Mouse (Mus musculus) embryonic facial prominence, embryonic 14.5 days (tissue): Measurements from ENCODE around the gene Pip4k2c. TPM values are rescaled to one million over a fixed set of nuclear protein-coding genes. Genes with fewer than 3 reads are reported as not detected.

Experiments used
- ATAC-seq: fragments of 200-750 bp; cut with Nextera tagmentation; 2 replicates; pipeline ENCODE4 v1.8.0; 2017; ENCODE audit warnings: low read depth, moderate number of reproducible peaks, moderate TSS enrichment
- DNase-seq: peaks from one replicate; pipeline ENCODE4 v3.0.0-alpha.2; 2015; ENCODE audit warnings: low spot score
- H3K27ac ChIP-seq: fragments of 300-500 bp; sonication (generic); replicated peaks from 2 replicates; pipeline ENCODE4 v1.5.1; 2014; ENCODE audit warnings: low read depth, mild to moderate bottlenecking, low read length, moderate library complexity
- H3K27me3 ChIP-seq: fragments of 300-500 bp; sonication (generic); replicated peaks from 2 replicates; pipeline ENCODE4 v1.6.1; 2014; ENCODE audit warnings: low read length; ENCODE audit not compliant: control insufficient read depth, insufficient read depth
- H3K36me3 ChIP-seq: fragments of 300-500 bp; sonication (generic); 2 replicates; pipeline ENCODE4 v1.6.1; 2014; ENCODE audit warnings: low read length, mixed read lengths; ENCODE audit not compliant: control insufficient read depth, insufficient read depth
- H3K4me1 ChIP-seq: fragments of 300-500 bp; sonication (generic); 2 replicates; pipeline ENCODE4 v1.6.1; 2014; ENCODE audit warnings: antibody characterized with exemption, low read length; ENCODE audit not compliant: control insufficient read depth, insufficient read depth
- H3K4me2 ChIP-seq: fragments of 300-500 bp; sonication (generic); 2 replicates; pipeline ENCODE4 v1.6.1; 2014; ENCODE audit warnings: low read depth, mild to moderate bottlenecking, low read length, moderate library complexity, mixed read lengths
- H3K4me3 ChIP-seq: fragments of 300-500 bp; sonication (generic); 2 replicates; pipeline ENCODE4 v1.5.1; 2014; ENCODE audit warnings: low read depth, mild to moderate bottlenecking, low read length
- H3K9ac ChIP-seq: fragments of 300-500 bp; sonication (generic); 2 replicates; pipeline ENCODE4 v1.6.1; 2014; ENCODE audit warnings: low read depth, mild to moderate bottlenecking, low read length, moderate library complexity, mixed read lengths
- H3K9me3 ChIP-seq: fragments of 300-500 bp; sonication (generic); 2 replicates; pipeline ENCODE4 v1.6.1; 2016; ENCODE audit warnings: low read length; ENCODE audit not compliant: control insufficient read depth
- WGBS: fragments of 180-500 bp; shearing (Covaris S2); extraction: QIAGEN DNeasy Blood & Tissue Kit; methylation state at CpG from one replicate; pipeline ENCODE4 v1.1.7; 2014; 5-methylcytosine and 5-hydroxymethylcytosine counted together
- polyA plus RNA-seq: library from polyadenylated mRNA; unstranded; fragments of >200 nt; fragmentation: Nextera tagmentation; extraction: Ambion mirVana; gene quantifications from 2 replicates; pipeline ENCODE4 v1.2.1, GENCODE M21; 2014

Pip4k2c gene
- polyA plus RNA-seq, 1 experiment from 2014 or later: 19.3 TPM

DNA sequence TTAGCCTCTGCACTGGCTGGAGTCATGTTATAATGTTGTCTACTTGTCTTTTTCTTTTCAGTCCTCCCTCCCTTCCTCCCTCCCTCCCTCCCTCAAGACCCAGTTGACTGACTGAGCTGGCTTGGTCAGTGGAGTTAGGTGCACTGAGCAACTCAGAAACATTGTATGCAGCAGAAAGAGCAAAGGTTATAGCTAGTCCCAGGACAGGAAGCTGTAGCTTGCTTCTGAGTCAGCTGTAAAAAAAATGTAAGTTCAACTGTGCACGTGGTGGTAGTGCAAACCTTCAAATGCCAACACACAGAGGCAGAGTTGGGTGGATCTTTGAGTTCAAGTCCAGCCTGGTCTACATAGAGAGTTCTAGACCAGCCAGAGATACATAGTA, 3.0 kb upstream of the Pip4k2c start:
- Histone ChIP-seq H3K4me2 (no peak overlapping the region), H3K9ac (no peak overlapping the region), H3K27me3 (no peaks in the 10 kb centered on the region), H3K27ac (no peak overlapping the region), H3K4me1 (peaks cover 8% of the 10 kb centered on the region), H3K36me3 (no peaks in the 10 kb centered on the region), H3K4me3 (no peak overlapping the region), H3K9me3 (no peaks in the 10 kb centered on the region)
- no peak for ATAC-seq
- 56% methylated on average over 1 of the region's 1 CpGs for WGBS
- no peak for DNase-seq

DNA sequence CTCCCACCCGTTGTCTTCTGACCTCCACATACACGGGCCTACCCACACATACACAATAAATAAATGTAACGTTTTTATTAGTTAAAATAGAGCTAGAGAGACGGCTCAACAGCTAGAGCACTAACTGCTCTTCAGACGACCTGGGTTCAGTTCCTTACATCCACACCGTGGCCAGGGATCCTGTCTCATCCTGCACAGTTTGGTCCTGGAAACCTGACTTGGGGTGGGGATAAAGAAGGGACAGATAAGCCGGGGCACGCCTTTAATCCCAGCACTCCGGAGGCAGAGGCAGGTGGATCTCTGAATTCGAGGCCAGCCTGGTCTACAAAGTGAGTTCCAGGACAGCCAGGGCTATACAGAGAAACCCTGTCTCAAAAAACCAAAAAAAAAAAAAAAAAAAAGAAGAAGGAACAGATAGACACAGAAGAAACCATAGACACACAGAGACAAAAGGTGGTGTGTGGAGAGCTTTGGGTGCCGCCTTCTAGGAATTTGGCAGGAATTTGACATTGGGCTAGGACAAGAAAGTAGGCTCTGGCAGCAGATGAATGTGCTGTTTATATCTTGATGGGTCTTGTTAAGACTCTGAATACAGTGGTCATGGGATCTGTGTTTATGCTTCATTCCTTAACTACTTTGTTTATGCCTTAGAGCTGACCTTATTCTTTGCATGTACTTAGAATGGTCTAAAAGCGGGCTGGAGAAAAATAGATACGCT, 2.5 kb upstream of the Pip4k2c start:
- no peak overlapping the region for H3K27ac ChIP-seq
- no peak overlapping the region for H3K9ac ChIP-seq
- WGBS: 79% methylated on average over 13 of the region's 13 CpGs
- H3K4me2 ChIP-seq: no peak overlapping the region
- ATAC-seq (no peak), DNase-seq (no peak)
- no peaks in the 10 kb centered on the region for H3K27me3 ChIP-seq
- no peaks in the 10 kb centered on the region for H3K36me3 ChIP-seq
- no peaks in the 10 kb centered on the region for H3K9me3 ChIP-seq
- peaks cover 8% of the 10 kb centered on the region for H3K4me1 ChIP-seq
- H3K4me3 ChIP-seq: no peak overlapping the region

DNA sequence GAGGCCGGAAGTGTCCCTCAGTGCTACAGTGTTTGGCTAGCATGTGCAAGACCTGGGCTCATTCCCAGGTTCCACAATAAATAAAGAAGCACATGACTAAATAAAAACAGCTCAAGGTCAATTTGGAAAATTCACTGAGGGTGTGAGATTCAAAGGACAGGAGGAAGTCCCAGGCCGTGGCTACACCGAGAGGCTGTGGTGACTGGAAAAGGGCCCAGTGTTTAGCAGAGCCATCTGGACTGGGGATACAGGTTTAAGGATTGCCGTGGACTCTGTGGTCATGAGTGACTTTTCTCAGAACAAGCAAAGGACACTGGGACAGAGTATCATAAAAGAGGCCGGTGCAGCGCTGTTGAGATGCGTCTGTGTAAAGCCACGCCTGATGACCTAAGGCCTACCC, 1.9 kb upstream of the Pip4k2c start:
- DNase-seq (no peak), ATAC-seq (no peak)
- 85% methylated on average over 8 of the region's 8 CpGs for WGBS
- H3K27ac ChIP-seq: no peak overlapping the region
- no peak overlapping the region for H3K4me2 ChIP-seq
- H3K9me3 ChIP-seq: no peaks in the 10 kb centered on the region
- no peak overlapping the region for H3K4me3 ChIP-seq
- no peaks in the 10 kb centered on the region for H3K27me3 ChIP-seq
- 0 out of 2 replicates have a peak, but pooled peaks cover 2% of the 10 kb centered on the region for H3K36me3 ChIP-seq
- peaks cover 8% of the 10 kb centered on the region for H3K4me1 ChIP-seq
- H3K9ac ChIP-seq: no peak overlapping the region

DNA sequence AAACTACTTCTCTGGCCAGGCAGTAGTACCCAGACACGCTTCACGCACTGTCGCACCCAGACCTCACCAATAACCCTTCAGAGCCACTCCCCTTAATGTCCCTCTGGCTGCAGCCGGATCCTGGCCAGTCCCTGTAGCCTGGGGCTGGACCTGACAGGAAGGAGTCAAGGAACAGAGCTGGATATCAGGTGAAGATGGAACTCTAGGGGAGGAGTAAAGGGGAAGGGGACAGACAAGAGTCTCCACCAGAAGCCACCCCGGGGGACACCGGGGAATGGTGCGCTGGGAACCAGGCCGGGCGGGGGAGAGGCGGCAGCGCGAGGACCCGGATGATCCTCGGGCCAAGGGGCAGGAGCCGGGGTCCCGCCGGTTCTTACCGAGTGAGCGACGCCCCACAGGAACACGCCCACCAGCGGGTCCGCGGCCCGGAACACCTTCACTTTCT, 402 bp downstream of the Pip4k2c start:
- H3K36me3 ChIP-seq: peaks cover 23% of the 10 kb centered on the region
- WGBS: under 1% methylated on average over 11 of the region's 25 CpGs
- no peaks in the 10 kb centered on the region for H3K9me3 ChIP-seq
- H3K9ac ChIP-seq: peak overlapping the region; percentile 73
- no peaks in the 10 kb centered on the region for H3K27me3 ChIP-seq
- peak overlapping the region; percentile 69 for H3K4me2 ChIP-seq
- no peak overlapping the region for H3K27ac ChIP-seq
- H3K4me3 ChIP-seq: peak overlapping the region; percentile 71
- H3K4me1 ChIP-seq: peaks cover 8% of the 10 kb centered on the region
- DNase-seq: peak; percentile 7
- ATAC-seq: peak; percentile 56

DNA sequence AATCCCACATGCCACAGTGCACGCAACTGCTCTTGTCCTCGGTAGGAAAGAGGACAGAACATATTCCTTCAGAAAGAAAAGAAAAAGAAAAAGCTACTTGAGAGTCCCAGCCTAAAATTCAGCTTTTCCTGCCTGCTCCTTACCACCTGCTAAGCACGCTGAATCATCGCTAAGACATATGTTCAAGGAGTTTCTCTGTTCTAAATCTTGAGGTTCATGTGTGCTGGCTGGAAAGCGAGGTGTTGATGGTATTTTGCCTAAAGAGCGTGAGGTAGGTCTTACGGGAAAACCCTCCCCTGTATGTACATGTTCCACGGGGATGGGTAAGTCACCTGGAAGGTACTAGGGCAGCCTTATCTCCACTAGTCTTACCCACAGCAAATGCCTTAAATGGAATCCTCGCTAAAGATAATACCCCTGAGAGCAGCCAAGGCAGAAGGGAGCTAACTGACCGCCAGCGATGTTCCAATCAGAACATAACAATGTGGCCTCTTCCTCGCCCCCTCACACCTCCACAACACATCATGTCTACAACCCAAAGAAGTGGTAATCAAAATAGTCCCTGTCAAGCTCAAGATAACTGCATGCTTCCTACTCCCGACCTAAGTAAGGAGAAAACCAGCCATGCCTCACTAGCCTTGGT, 1.3 kb downstream of the Pip4k2c start:
- H3K36me3 ChIP-seq: peaks cover 31% of the 10 kb centered on the region
- peak overlapping the region; percentile 73; the same call in 1 of the 2 replicates for H3K9ac ChIP-seq
- no peaks in the 10 kb centered on the region for H3K27me3 ChIP-seq
- peaks cover 8% of the 10 kb centered on the region for H3K4me1 ChIP-seq
- peak overlapping the region; percentile 71; the same call in 1 of the 2 replicates for H3K4me3 ChIP-seq
- H3K4me2 ChIP-seq: peak overlapping the region; percentile 69
- H3K9me3 ChIP-seq: no peaks in the 10 kb centered on the region
- no peak overlapping the region for H3K27ac ChIP-seq
- no peak for DNase-seq
- WGBS: 84% methylated on average over 13 of the region's 13 CpGs
- no peak for ATAC-seq

DNA sequence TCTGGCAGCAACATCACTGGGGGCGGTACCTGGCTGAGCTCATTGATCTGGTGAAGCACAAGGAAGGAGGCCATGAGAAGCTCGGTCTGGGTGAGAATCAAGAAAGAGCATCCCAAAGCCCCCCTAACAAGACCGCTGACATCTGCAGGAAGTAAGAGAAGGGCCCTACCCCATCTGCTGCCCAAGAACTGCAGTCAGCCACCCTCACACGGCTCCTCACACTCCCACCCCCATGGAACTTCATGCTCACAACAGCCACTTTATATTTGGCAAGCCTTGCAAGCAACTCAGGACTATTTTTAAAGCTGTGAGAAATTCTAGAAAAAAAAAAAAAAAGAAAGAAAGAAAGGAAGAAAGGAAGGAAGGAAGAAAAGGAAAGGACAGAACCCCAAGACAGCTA, 2.5 kb downstream of the Pip4k2c start:
- H3K4me3 ChIP-seq: no peak overlapping the region
- H3K9me3 ChIP-seq: no peaks in the 10 kb centered on the region
- DNase-seq (no peak), ATAC-seq (no peak)
- peaks cover 40% of the 10 kb centered on the region for H3K36me3 ChIP-seq
- H3K27ac ChIP-seq: no peak overlapping the region
- no peak overlapping the region for H3K9ac ChIP-seq
- WGBS: 82% methylated on average over 4 of the region's 4 CpGs
- H3K27me3 ChIP-seq: no peaks in the 10 kb centered on the region
- H3K4me1 ChIP-seq: peaks cover 8% of the 10 kb centered on the region
- H3K4me2 ChIP-seq: no peak overlapping the region

DNA sequence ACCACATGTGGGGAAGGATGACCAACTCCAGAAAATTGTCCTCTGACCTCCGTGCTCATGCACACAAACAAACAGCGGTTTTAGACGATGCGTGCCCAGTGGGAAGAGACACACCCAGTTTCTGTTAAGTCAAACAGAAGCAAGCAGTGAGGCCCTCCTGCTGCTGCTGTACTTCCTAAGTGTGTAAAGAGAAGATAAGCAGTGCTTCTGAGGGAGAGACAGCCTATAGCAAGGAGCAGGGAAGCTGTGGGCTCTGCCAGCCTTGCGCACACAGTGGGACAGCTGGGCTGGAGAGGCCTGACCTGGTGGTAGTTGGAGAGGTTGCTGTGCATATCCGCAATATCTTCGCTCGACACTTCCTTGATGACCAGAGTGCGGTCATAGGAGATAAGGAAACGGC, 6.0 kb downstream of the Pip4k2c start:
- WGBS: 87% methylated on average over 10 of the region's 10 CpGs
- H3K4me1 ChIP-seq: peaks cover 2% of the 10 kb centered on the region
- H3K9ac ChIP-seq: no peak overlapping the region
- no peaks in the 10 kb centered on the region for H3K27me3 ChIP-seq
- H3K27ac ChIP-seq: no peak overlapping the region
- ATAC-seq: no peak
- peaks cover 64% of the 10 kb centered on the region for H3K36me3 ChIP-seq
- no peaks in the 10 kb centered on the region for H3K9me3 ChIP-seq
- H3K4me3 ChIP-seq: no peak overlapping the region
- H3K4me2 ChIP-seq: no peak overlapping the region
- no peak for DNase-seq

DNA sequence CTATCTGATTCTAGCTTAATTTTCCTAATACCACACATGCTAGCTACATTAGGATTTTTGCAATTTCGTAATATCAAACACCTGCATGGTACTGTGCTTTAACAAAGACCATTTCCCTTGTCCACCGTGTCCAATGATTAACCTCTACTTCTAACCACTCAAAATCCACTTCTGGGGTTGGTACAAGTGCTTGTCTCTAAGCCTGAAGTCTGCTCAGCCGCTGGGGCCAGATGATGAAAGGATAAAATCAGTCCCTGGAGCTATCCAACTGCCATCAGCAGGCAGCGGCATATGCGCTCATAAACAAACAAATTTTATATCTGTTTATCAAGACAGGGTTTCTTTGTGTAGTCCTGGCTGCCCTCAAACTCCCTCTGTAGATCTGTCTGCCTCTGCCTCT, 6.8 kb downstream of the Pip4k2c start:
- no peaks in the 10 kb centered on the region for H3K27me3 ChIP-seq

DNA sequence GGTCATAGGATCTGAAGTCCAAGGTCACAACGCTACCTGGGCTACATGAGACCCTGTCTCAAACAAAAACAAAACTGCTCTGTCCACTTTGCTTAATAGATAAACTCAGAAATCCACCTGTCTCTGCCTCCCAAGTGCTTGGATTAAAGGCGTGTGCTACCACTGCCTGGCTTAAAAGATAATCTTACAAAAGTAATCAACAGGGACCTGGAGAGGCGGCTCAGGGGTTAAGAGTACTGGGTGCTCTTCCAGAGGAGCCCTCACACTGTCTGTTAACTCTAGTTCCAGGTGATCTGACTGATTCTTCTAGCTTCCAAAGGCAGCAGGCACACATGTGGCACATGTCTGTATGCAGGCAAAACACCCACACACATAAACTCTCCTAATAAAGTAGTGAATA, 8.3 kb downstream of the Pip4k2c start:
- Histone ChIP-seq H3K9ac (no peak overlapping the region), H3K36me3 (peaks cover 76% of the 10 kb centered on the region), H3K9me3 (no peaks in the 10 kb centered on the region), H3K4me1 (no peaks in the 10 kb centered on the region), H3K27ac (no peak overlapping the region), H3K27me3 (no peaks in the 10 kb centered on the region), H3K4me3 (no peak overlapping the region), H3K4me2 (no peak overlapping the region)
- ATAC-seq (no peak), DNase-seq (no peak)
- 84% methylated on average over 3 of the region's 3 CpGs for WGBS

More for the DNA sequence above, 6.8 kb downstream of the Pip4k2c start:
- H3K9ac ChIP-seq: no peak overlapping the region
- DNase-seq (no peak), ATAC-seq (no peak)
- H3K27ac ChIP-seq: no peak overlapping the region
- no peak overlapping the region for H3K4me2 ChIP-seq
- H3K4me3 ChIP-seq: no peak overlapping the region
- H3K4me1 ChIP-seq: no peaks in the 10 kb centered on the region
- H3K9me3 ChIP-seq: no peaks in the 10 kb centered on the region
- H3K36me3 ChIP-seq: peaks cover 64% of the 10 kb centered on the region
- WGBS: 95% methylated on average over 5 of the region's 5 CpGs
